17 mouse cellular contexts compared by ENCODE assay signal in the genomic region with DNA sequence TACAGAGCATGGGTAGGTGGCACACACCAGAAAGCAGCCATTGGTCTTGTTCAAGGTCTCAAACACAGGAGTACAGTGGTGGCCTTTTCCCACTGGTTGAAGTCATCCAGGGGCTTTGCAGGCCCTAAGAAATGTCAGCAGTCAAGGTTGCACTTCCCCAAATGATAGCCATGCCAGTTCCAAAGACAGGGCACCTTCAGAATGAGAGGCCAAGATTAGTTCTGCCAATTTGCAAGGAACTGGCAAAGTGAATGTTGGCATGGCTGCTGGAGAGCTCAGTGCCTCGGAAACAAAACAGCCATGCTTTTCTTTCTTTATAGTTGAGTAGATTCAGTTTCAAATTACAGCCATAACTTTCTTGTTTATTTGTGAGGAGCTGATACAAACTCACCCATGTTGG. TPM values are rescaled to one million over a fixed set of nuclear protein-coding genes. Genes with fewer than 3 reads are reported as not detected.
A peak's percentile ranks its signal among the peaks of the same experiment; 100 is the strongest.
DNase-seq lines count a peak whose midpoint lies in the region; TF ChIP-seq lines count a peak whose summit lies in the region.
"Had no signal": no experiment of that assay in that cellular context is flagged by ENCODE, and none has a peak within 500 bp of the region (broad histone marks: within the 10 kb centered on the region; RNA-seq: fewer than 3 reads in every experiment).

No protein-coding gene starts in this region.

- 60% methylated on average over 1 of the region's 1 CpGs for WGBS in heart, adult 2 months
- 80% methylated on average over 1 of the region's 1 CpGs for WGBS in heart, embryonic 10.5 days

- intact Hi-C loops in gastrocnemius, postnatal 14 days (cut with DNase I; ENCODE audit: low total_unique reads) = no loop called here
- intact Hi-C loops in heart, adult 2 months (cut with DNase I) = no loop called here
- intact Hi-C loops in heart, postnatal 10 days (cut with DNase I) = no loop called here
- intact Hi-C loops in heart, postnatal 14 days (cut with DNase I) = no loop called here

- H3K9ac ChIP-seq in heart, adult 2 months (ENCODE audit: low read depth, low read length) = no peak overlapping the region
- H3K9ac ChIP-seq: embryonic facial prominence, embryonic 15.5 days; hindbrain, embryonic 15.5 days; kidney, embryonic 15.5 days had no signal

- H3K79me2 ChIP-seq in heart, adult 2 months (replicated peaks; ENCODE audit: control insufficient read depth, insufficient read depth, low read length) = no peaks in the 10 kb centered on the region

- no peaks in the 10 kb centered on the region for H3K36me3 ChIP-seq in heart, adult 2 months (ENCODE audit: control insufficient read depth, insufficient read depth, low read length)
- no peaks in the 10 kb centered on the region for H3K36me3 ChIP-seq in heart, embryonic 10.5 days
- H3K36me3 ChIP-seq: embryonic facial prominence, embryonic 15.5 days; forebrain, embryonic 10.5 days; hindbrain, embryonic 15.5 days; kidney, embryonic 15.5 days had no signal

- H3K27me3 ChIP-seq in heart, adult 2 months (ENCODE audit: control insufficient read depth, insufficient read depth, low read length) = no peaks in the 10 kb centered on the region
- no peaks in the 10 kb centered on the region for H3K27me3 ChIP-seq in heart, embryonic 10.5 days (ENCODE audit: insufficient read depth, poor library complexity, severe bottlenecking)
- H3K27me3 ChIP-seq: embryonic facial prominence, embryonic 15.5 days; hindbrain, embryonic 15.5 days; kidney, embryonic 15.5 days had no signal

- peak; percentile 38 for DNase-seq in gastrocnemius, adult 18-20 months (ENCODE audit: low spot score)
- DNase-seq in gastrocnemius, postnatal 14 days = no peak
- DNase-seq in heart, adult 2 months = peak; percentile 19 to 43
- DNase-seq in heart, embryonic 10.5 days (ENCODE audit: low spot score) = no peak
- DNase-seq in heart, postnatal 10 days = peak; percentile 10 to 36
- DNase-seq in heart, postnatal 14 days = peak; percentile 4 to 21
- DNase-seq in spleen, adult 18-20 months = no peak
- DNase-seq: cerebellum, adult 11 months; cerebellum, adult 8-10 months; embryo, embryonic 11 days; gastrocnemius, postnatal 10 days; kidney, adult 2 months had no signal

- H3K9me3 ChIP-seq in heart, embryonic 10.5 days = no peaks in the 10 kb centered on the region
- H3K9me3 ChIP-seq: embryonic facial prominence, embryonic 15.5 days; hindbrain, embryonic 15.5 days; kidney, embryonic 15.5 days had no signal

- no peak overlapping the region for H3K4me3 ChIP-seq in heart, adult 2 months
- no peak overlapping the region for H3K4me3 ChIP-seq in heart, embryonic 10.5 days
- H3K4me3 ChIP-seq: embryonic facial prominence, embryonic 15.5 days; erythroblast, embryonic 14.5 days; forebrain, embryonic 10.5 days; hindbrain, embryonic 15.5 days; kidney, embryonic 15.5 days had no signal

- no peak for TF ChIP-seq POLR2A in heart, adult 2 months (IDR thresholded peaks at IDR 0.05; ENCODE audit: insufficient read depth, low read depth, low read length)

- TF ChIP-seq CTCF in heart, adult 2 months (IDR thresholded peaks at IDR 0.05) = no peak

- H3K27ac ChIP-seq in heart, adult 2 months = peak overlapping the region; percentile 36
- no peak overlapping the region for H3K27ac ChIP-seq in heart, embryonic 10.5 days
- H3K27ac ChIP-seq: embryonic facial prominence, embryonic 15.5 days; forebrain, embryonic 10.5 days; hindbrain, embryonic 15.5 days; kidney, embryonic 15.5 days had no signal

- no peak for TF ChIP-seq EP300 in heart, adult 2 months (IDR thresholded peaks at IDR 0.05; ENCODE audit: insufficient read depth, low read depth, low read length)

- H3K4me1 ChIP-seq in heart, adult 2 months (ENCODE audit: control insufficient read depth, insufficient read depth, low read length) = peaks cover 1% of the 10 kb centered on the region; the same call in 1 of the 2 replicates
- H3K4me1 ChIP-seq in heart, embryonic 10.5 days = no peaks in the 10 kb centered on the region
- H3K4me1 ChIP-seq: embryonic facial prominence, embryonic 15.5 days; forebrain, embryonic 10.5 days; hindbrain, embryonic 15.5 days; kidney, embryonic 15.5 days had no signal

RNA-seq across cellular contexts. Expression of gene Thrb, which starts 57.7 kb away (rescaled TPM):
- total RNA-seq in gastrocnemius, adult 18-20 months (2021) = 10 to 100 TPM; 31.7 to 31.9 TPM
- 1 to 10 TPM; 7.3 to 8.4 TPM for total RNA-seq in gastrocnemius, postnatal 14 days (2021)
- total RNA-seq in heart, adult 2 months (2021) = 10 to 100 TPM; 27.5 to 28.1 TPM
- 7.7 and 10.6 TPM in 2 replicates for polyA plus RNA-seq in heart, adult 2 months (2012; rRNA removed)
- 0.39 and 1.0 TPM in 2 replicates for polyA plus RNA-seq in heart, embryonic 10.5 days (2016; fragmentation: Nextera tagmentation; extraction: Ambion mirVana)
- total RNA-seq in heart, postnatal 10 days (2021) = 10 to 100 TPM in 1 of 2 experiments, 1 to 10 TPM in 1; 8.6 to 10.9 TPM
- 10 to 100 TPM; 18.1 to 26.3 TPM for total RNA-seq in heart, postnatal 14 days (2021)

Comparison
In these comparisons a context has a peak if more than half of its experiments do, and no peak if none do; other contexts are left out.
1. DNase-seq: peak in gastrocnemius, adult 18-20 months (single experiment), heart, adult 2 months (2 of 2), heart, postnatal 10 days (2 of 2) and heart, postnatal 14 days (2 of 2); none in gastrocnemius, postnatal 14 days (single experiment), heart, embryonic 10.5 days (single experiment) and spleen, adult 18-20 months (0 of 2).